Mouse (Mus musculus) hindbrain, embryonic 13.5 days (tissue): ENCODE data around the gene Smim24. TPM values are rescaled to one million over a fixed set of nuclear protein-coding genes. Genes with fewer than 3 reads are reported as not detected.

ENCODE experiments used
- microRNA-seq: library from miRNA; unstranded; fragments of <30 nt; microRNA quantifications from one replicate; pipeline ENCODE4, GENCODE M21; 2016
- polyA plus RNA-seq: library from polyadenylated mRNA; unstranded; fragments of >200 nt; fragmentation: Nextera tagmentation; extraction: Ambion mirVana; gene quantifications from 2 replicates; pipeline ENCODE4 v1.2.1, GENCODE M21; 2015

The Smim24 gene
- polyA plus RNA-seq, 1 experiment from 2014 or later = 1.8 TPM

Small RNA genes within 50 kb of the gene (microRNA-seq; reads per million reads assigned to microRNA genes)
- 0.70 reads per million for gene Mir1191b
- not detected for gene Mir6913

Other genes starting within 250 kb of the Smim24 start
- 58.4 and 62.3 TPM in 2 replicates for gene Pias4, start 225.1 kb upstream of the Smim24 start, polyA plus RNA-seq
- gene Eef2, start 216.4 kb upstream of the Smim24 start, polyA plus RNA-seq = 561 and 576 TPM in 2 replicates
- 59.1 and 61.7 TPM in 2 replicates for gene Dapk3, start 210.0 kb upstream of the Smim24 start, polyA plus RNA-seq
- gene 4930442H23Rik, start 209.2 kb upstream of the Smim24 start, polyA plus RNA-seq = 0.13 and 0.26 TPM in 2 replicates
- 0.09 and 0.10 TPM in 2 replicates for gene Nmrk2, start 191.0 kb upstream of the Smim24 start, polyA plus RNA-seq
- gene Atcay, start 162.2 kb upstream of the Smim24 start, polyA plus RNA-seq = 68.1 TPM in 2 replicates
- gene Zfr2, start 159.9 kb upstream of the Smim24 start, polyA plus RNA-seq = 19.7 and 21.6 TPM in 2 replicates
- gene Matk, start 140.1 kb upstream of the Smim24 start, polyA plus RNA-seq = 16.4 and 16.9 TPM in 2 replicates
- 134 and 144 TPM in 2 replicates for gene Mrpl54, start 126.1 kb upstream of the Smim24 start, polyA plus RNA-seq
- 29.7 and 30.6 TPM in 2 replicates for gene Apba3, start 126.1 kb upstream of the Smim24 start, polyA plus RNA-seq
- gene Tjp3, start 101.5 kb upstream of the Smim24 start, polyA plus RNA-seq = 4.5 and 5.2 TPM in 2 replicates
- gene Pip5k1c, start 100.1 kb upstream of the Smim24 start, polyA plus RNA-seq = 97.2 and 102 TPM in 2 replicates
- 33.5 and 34.7 TPM in 2 replicates for gene Cactin, start 71.9 kb upstream of the Smim24 start, polyA plus RNA-seq
- 4.6 and 5.6 TPM in 2 replicates for gene Tbxa2r, start 64.3 kb upstream of the Smim24 start, polyA plus RNA-seq
- not detected in 2 replicates for gene Gipc3, start 49.8 kb upstream of the Smim24 start, polyA plus RNA-seq
- gene Hmg20b, start 42.6 kb upstream of the Smim24 start, polyA plus RNA-seq = 47.3 and 50.4 TPM in 2 replicates
- gene Mfsd12, start 35.6 kb upstream of the Smim24 start, polyA plus RNA-seq = 11.9 and 12.4 TPM in 2 replicates
- gene 4930404N11Rik, start 27.2 kb upstream of the Smim24 start, polyA plus RNA-seq = 1.0 and 1.1 TPM in 2 replicates
- 121 and 126 TPM in 2 replicates for gene Fzr1, start 14.5 kb upstream of the Smim24 start, polyA plus RNA-seq
- gene Dohh, start 8.6 kb upstream of the Smim24 start, polyA plus RNA-seq = 72.1 and 74.8 TPM in 2 replicates
- gene Gm48551, start 8.6 kb upstream of the Smim24 start, polyA plus RNA-seq = 6.5 and 8.1 TPM in 2 replicates
- 2.0 and 2.3 TPM in 2 replicates for gene Gm48552, start 4.0 kb upstream of the Smim24 start, polyA plus RNA-seq
- gene Nfic, start 62.6 kb downstream of the Smim24 start, polyA plus RNA-seq = 21.3 and 22.4 TPM in 2 replicates
- gene Celf5, start 89.7 kb downstream of the Smim24 start, polyA plus RNA-seq = 61.3 and 69.0 TPM in 2 replicates
- 56.0 and 62.1 TPM in 2 replicates for gene Ncln, start 103.3 kb downstream of the Smim24 start, polyA plus RNA-seq
- 0.93 and 0.95 TPM in 2 replicates for gene S1pr4, start 107.1 kb downstream of the Smim24 start, polyA plus RNA-seq
- 1.2 and 1.7 TPM in 2 replicates for gene Gna15, start 131.2 kb downstream of the Smim24 start, polyA plus RNA-seq
- gene Gna11, start 152.1 kb downstream of the Smim24 start, polyA plus RNA-seq = 79.8 and 82.4 TPM in 2 replicates
- 545 and 558 TPM in 2 replicates for gene Aes, start 166.4 kb downstream of the Smim24 start, polyA plus RNA-seq
- gene Tle2, start 181.5 kb downstream of the Smim24 start, polyA plus RNA-seq = 27.7 and 28.9 TPM in 2 replicates
- 3.0 and 4.2 TPM in 2 replicates for gene Tle6, start 208.0 kb downstream of the Smim24 start, polyA plus RNA-seq
- gene BC025920, start 213.2 kb downstream of the Smim24 start, polyA plus RNA-seq = 1.8 and 2.7 TPM in 2 replicates
- gene Sirt6, start 234.7 kb downstream of the Smim24 start, polyA plus RNA-seq = 57.7 and 63.8 TPM in 2 replicates
- gene Ankrd24, start 235.5 kb downstream of the Smim24 start, polyA plus RNA-seq = 11.7 and 13.5 TPM in 2 replicates